Mouse (Mus musculus) hindbrain, embryonic 16.5 days (tissue): ENCODE measurements around the gene Mfsd2a. TPM values are rescaled to one million over a fixed set of nuclear protein-coding genes. Genes with fewer than 3 reads are reported as not detected.

ENCODE experiments used
- ATAC-seq: fragments of 200-750 bp; cut with Nextera tagmentation; 2 replicates; pipeline ENCODE4 v1.8.0; 2017; ENCODE audit warnings: moderate TSS enrichment, moderate library complexity
- H3K27ac ChIP-seq: fragments of 300-500 bp; sonication (generic); 2 replicates; pipeline ENCODE4 v1.5.1; 2014; ENCODE audit warnings: low read depth, mild to moderate bottlenecking, control low read depth, low read length, moderate library complexity
- H3K27me3 ChIP-seq: fragments of 300-500 bp; sonication (generic); replicated peaks from 2 replicates; pipeline ENCODE4 v1.6.1; 2014; ENCODE audit warnings: low read length; ENCODE audit not compliant: control insufficient read depth, insufficient read depth
- H3K36me3 ChIP-seq: fragments of 300-500 bp; sonication (generic); 2 replicates; pipeline ENCODE4 v1.6.1; 2014; ENCODE audit warnings: mild to moderate bottlenecking, low read length, moderate library complexity, mixed read lengths; ENCODE audit not compliant: control insufficient read depth, insufficient read depth
- H3K4me1 ChIP-seq: fragments of 300-500 bp; sonication (generic); 2 replicates; pipeline ENCODE4 v1.6.1; 2014; ENCODE audit warnings: low read depth, low read length; ENCODE audit not compliant: control insufficient read depth, insufficient read depth
- H3K4me2 ChIP-seq: fragments of 300-500 bp; sonication (generic); 2 replicates; pipeline ENCODE4 v1.6.1; 2014; ENCODE audit warnings: mild to moderate bottlenecking, low read length, control low read depth, moderate library complexity
- H3K4me3 ChIP-seq: fragments of 300-500 bp; sonication (generic); 2 replicates; pipeline ENCODE4 v1.5.1; 2014; ENCODE audit warnings: mild to moderate bottlenecking, low read length, control low read depth, moderate library complexity
- H3K9ac ChIP-seq: fragments of 300-500 bp; sonication (generic); 2 replicates; pipeline ENCODE4 v1.6.1; 2014; ENCODE audit warnings: low read depth, mild to moderate bottlenecking, control low read depth, low read length, moderate library complexity
- H3K9me3 ChIP-seq: fragments of 300-500 bp; sonication (generic); 2 replicates; pipeline ENCODE4 v1.6.1; 2014; ENCODE audit warnings: mild to moderate bottlenecking, low read length, moderate library complexity; ENCODE audit not compliant: control insufficient read depth
- WGBS: fragments of 180-500 bp; shearing (Covaris S2); extraction: QIAGEN DNeasy Blood & Tissue Kit; methylation state at CpG from one replicate; pipeline ENCODE4 v1.1.7; 2014; 5-methylcytosine and 5-hydroxymethylcytosine counted together
- polyA plus RNA-seq: library from polyadenylated mRNA; unstranded; fragments of >200 nt; fragmentation: Nextera tagmentation; extraction: Ambion mirVana; gene quantifications from 2 replicates; pipeline ENCODE4 v1.2.1, GENCODE M21; 2015

The Mfsd2a gene
- polyA plus RNA-seq: 34.3 and 36.5 TPM in 2 replicates

GRCm38 (mm10) chr4:122961100-122961567 lies at the start of gene Mfsd2a:
Mfsd2a (minus strand) TSS chr4:122961188.
- WGBS: under 1% methylated on average over 27 of the region's 27 CpGs
- peak within 1 kb of the TSS; percentile 96 for H3K4me2 ChIP-seq
- peak within 1 kb of the TSS; percentile 68 for H3K9ac ChIP-seq
- no peaks in the 10 kb centered on the region for H3K36me3 ChIP-seq
- H3K9me3 ChIP-seq: no peaks in the 10 kb centered on the region
- peak within 1 kb of the TSS; percentile 74 for H3K4me3 ChIP-seq
- H3K4me1 ChIP-seq: peaks cover 24% of the 10 kb centered on the region
- no peaks in the 10 kb centered on the region for H3K27me3 ChIP-seq
- peak within 1 kb of the TSS; percentile 44 for H3K27ac ChIP-seq
- peak; percentile 75 for ATAC-seq

GRCm38 (mm10) chr4:123005054-123005966 lies 44.3 kb upstream of the Mfsd2a start:
- no peaks in the 10 kb centered on the region for H3K36me3 ChIP-seq
- H3K27ac ChIP-seq: no peak overlapping the region
- H3K4me3 ChIP-seq: no peak overlapping the region
- H3K9ac ChIP-seq: no peak overlapping the region
- H3K4me1 ChIP-seq: peaks cover 12% of the 10 kb centered on the region
- H3K27me3 ChIP-seq: no peaks in the 10 kb centered on the region
- no peaks in the 10 kb centered on the region for H3K9me3 ChIP-seq
- H3K4me2 ChIP-seq: no peak overlapping the region
- 51% methylated on average over 15 of the region's 15 CpGs for WGBS
- no peak for ATAC-seq

GRCm38 (mm10) chr4:123000617-123001342 lies 39.8 kb upstream of the Mfsd2a start:
- ATAC-seq: no peak
- H3K4me3 ChIP-seq: no peak overlapping the region
- no peaks in the 10 kb centered on the region for H3K36me3 ChIP-seq
- peaks cover 31% of the 10 kb centered on the region for H3K4me1 ChIP-seq
- 14% methylated on average over 17 of the region's 17 CpGs for WGBS
- no peaks in the 10 kb centered on the region for H3K9me3 ChIP-seq
- peak overlapping the region; percentile 63; the same call in 1 of the 2 replicates for H3K4me2 ChIP-seq
- peak overlapping the region; percentile 13; the same call in 1 of the 2 replicates for H3K27ac ChIP-seq
- peak overlapping the region; percentile 64; the same call in 1 of the 2 replicates for H3K9ac ChIP-seq
- H3K27me3 ChIP-seq: no peaks in the 10 kb centered on the region

- no peaks in the 10 kb centered on the region for H3K9me3 ChIP-seq
- peak overlapping the region; percentile 63 for H3K4me2 ChIP-seq
- peak overlapping the region; percentile 65 for H3K27ac ChIP-seq
- peak overlapping the region; percentile 64 for H3K9ac ChIP-seq
- H3K27me3 ChIP-seq: no peaks in the 10 kb centered on the region
- WGBS: 23% methylated on average over 14 of the region's 14 CpGs
- no peaks in the 10 kb centered on the region for H3K36me3 ChIP-seq
- H3K4me1 ChIP-seq: peaks cover 31% of the 10 kb centered on the region
- peak overlapping the region; percentile 93 for H3K4me3 ChIP-seq
- no peak for ATAC-seq
These were observed 39.1 kb upstream of the Mfsd2a start for GRCm38 (mm10) chr4:123000130-123000529.

GRCm38 (mm10) chr4:122999263-122999691 lies 38.3 kb upstream of the Mfsd2a start:
- WGBS: 9% methylated on average over 4 of the region's 4 CpGs
- ATAC-seq: no peak
- H3K27me3 ChIP-seq: no peaks in the 10 kb centered on the region
- no peaks in the 10 kb centered on the region for H3K36me3 ChIP-seq
- peaks cover 34% of the 10 kb centered on the region for H3K4me1 ChIP-seq
- H3K4me2 ChIP-seq: peak overlapping the region; percentile 63
- H3K4me3 ChIP-seq: peak overlapping the region; percentile 93
- H3K9ac ChIP-seq: peak overlapping the region; percentile 64
- H3K27ac ChIP-seq: peak overlapping the region; percentile 70
- H3K9me3 ChIP-seq: no peaks in the 10 kb centered on the region

- Histone ChIP-seq H3K9ac (peak overlapping the region; percentile 64), H3K36me3 (no peaks in the 10 kb centered on the region), H3K4me3 (peak overlapping the region; percentile 93), H3K27me3 (no peaks in the 10 kb centered on the region), H3K27ac (peak overlapping the region; percentile 70), H3K4me2 (peak overlapping the region; percentile 63), H3K9me3 (no peaks in the 10 kb centered on the region), H3K4me1 (peaks cover 34% of the 10 kb centered on the region)
- peak; percentile 70 for ATAC-seq
- WGBS: 5% methylated on average over 12 of the region's 12 CpGs
These were observed 37.7 kb upstream of the Mfsd2a start for GRCm38 (mm10) chr4:122998537-122999262.

GRCm38 (mm10) chr4:122996618-122997381 lies 35.8 kb upstream of the Mfsd2a start:
- Histone ChIP-seq H3K4me3 (peak overlapping the region; percentile 93), H3K36me3 (no peaks in the 10 kb centered on the region), H3K27ac (peak overlapping the region; percentile 90), H3K9me3 (no peaks in the 10 kb centered on the region), H3K4me1 (peaks cover 34% of the 10 kb centered on the region), H3K9ac (peak overlapping the region; percentile 93), H3K27me3 (no peaks in the 10 kb centered on the region), H3K4me2 (peak overlapping the region; percentile 63)
- WGBS: under 1% methylated on average over 43 of the region's 47 CpGs
- no peak for ATAC-seq

- H3K4me2 ChIP-seq: peak overlapping the region; percentile 63
- peaks cover 29% of the 10 kb centered on the region for H3K4me1 ChIP-seq
- peak overlapping the region; percentile 90 for H3K27ac ChIP-seq
- WGBS: 0% methylated on average over 24 of the region's 32 CpGs
- peak; percentile 18 for ATAC-seq
- H3K9me3 ChIP-seq: no peaks in the 10 kb centered on the region
- no peaks in the 10 kb centered on the region for H3K36me3 ChIP-seq
- peak overlapping the region; percentile 93 for H3K9ac ChIP-seq
- H3K27me3 ChIP-seq: no peaks in the 10 kb centered on the region
- peak overlapping the region; percentile 93 for H3K4me3 ChIP-seq
These were observed 35.2 kb upstream of the Mfsd2a start for GRCm38 (mm10) chr4:122996221-122996617.
